In genomic region chr14:51092073-51092620, GRCm38 (mm10) we compare ENCODE assay signal across 11 mouse cellular contexts. TPM values are rescaled to one million over a fixed set of nuclear protein-coding genes. Genes with fewer than 3 reads are reported as not detected.
A peak's percentile ranks its signal among the peaks of the same experiment; 100 is the strongest.
DNase-seq lines count a peak whose midpoint lies in the region; ATAC-seq and TF ChIP-seq lines count a peak whose summit lies in the region.
"Had no signal": no experiment of that assay in that cellular context is flagged by ENCODE, and none has a peak within 500 bp of the region (broad histone marks: within the 10 kb centered on the region; RNA-seq: fewer than 3 reads in every experiment).

No protein-coding gene starts in this region.

- no peak for ATAC-seq in heart, postnatal 0 days (ENCODE audit: insufficient read depth, low read depth)
- ATAC-seq in heart, embryonic 11.5 days (replicated peaks; ENCODE audit: insufficient number of reproducible peaks, low FRiP score, low TSS enrichment): no peak
- no peak for ATAC-seq in liver, embryonic 16.5 days (ENCODE audit: low read depth)
- no peak for ATAC-seq in erythroblast, adult 5-6 weeks (replicated peaks; ENCODE audit: low FRiP score, poor library complexity, severe bottlenecking)

- H3K4me1 ChIP-seq in heart, postnatal 0 days (ENCODE audit: control insufficient read depth, insufficient read depth): no peaks in the 10 kb centered on the region
- no peaks in the 10 kb centered on the region for H3K4me1 ChIP-seq in heart, embryonic 11.5 days (ENCODE audit: control insufficient read depth, insufficient read depth, low read length)
- H3K4me1 ChIP-seq in MEL (ENCODE audit: control insufficient read depth in 1 of 2, insufficient read depth in 2 of 2, low read length in 2 of 2): peaks cover 0 to 3% of the 10 kb centered on the region in 2 experiments; a peak in 1 of 4 replicates
- H3K4me1 ChIP-seq in liver, embryonic 16.5 days (ENCODE audit: control insufficient read depth, low read depth, low read length): peaks cover 33% of the 10 kb centered on the region

- intact Hi-C loops in heart, postnatal 10 days (cut with DNase I): no loop called here

- TF ChIP-seq POLR2A in MEL (IDR thresholded peaks at IDR 0.05; ENCODE audit: control insufficient read depth in 1 of 2, insufficient read depth in 1 of 2, low read depth in 1 of 2, low read length in 2 of 2, poor library complexity in 1 of 2): no peak

- no peak for DNase-seq in heart, postnatal 0 days (ENCODE audit: low spot score)
- DNase-seq in MEL (ENCODE audit: low read depth, low spot score): peak; percentile 60
- peak; percentile 12 to 15 for DNase-seq in heart, postnatal 10 days
- DNase-seq in cerebellum, postnatal 10 days: no peak
- DNase-seq in layer of hippocampus, adult 8-10 months (ENCODE audit: low spot score in 2 of 2): no peak
- DNase-seq: gastrocnemius, postnatal 10 days had no signal

- H3K4me2 ChIP-seq in heart, postnatal 0 days (ENCODE audit: low read depth, low read length): peak overlapping the region; percentile 83
- no peak overlapping the region for H3K4me2 ChIP-seq in heart, embryonic 11.5 days
- no peak overlapping the region for H3K4me2 ChIP-seq in liver, embryonic 16.5 days (ENCODE audit: low read depth, low read length)

- no peaks in the 10 kb centered on the region for H3K9me3 ChIP-seq in heart, postnatal 0 days (replicated peaks; ENCODE audit: control insufficient read depth, low read length)
- H3K9me3 ChIP-seq in heart, embryonic 11.5 days (replicated peaks; ENCODE audit: control insufficient read depth, low read length): no peaks in the 10 kb centered on the region
- no peaks in the 10 kb centered on the region for H3K9me3 ChIP-seq in MEL (replicated peaks; ENCODE audit: insufficient read depth, low read length)
- H3K9me3 ChIP-seq in liver, embryonic 16.5 days (replicated peaks; ENCODE audit: control insufficient read depth, low read length): no peaks in the 10 kb centered on the region

- WGBS in heart, postnatal 0 days: 64% methylated on average over 8 of the region's 8 CpGs
- 49% methylated on average over 8 of the region's 8 CpGs for WGBS in heart, embryonic 11.5 days (ENCODE audit: insufficient replicate concordance)
- WGBS in liver, embryonic 16.5 days (ENCODE audit: insufficient replicate concordance): 36% methylated on average over 8 of the region's 8 CpGs

- no peaks in the 10 kb centered on the region for H3K36me3 ChIP-seq in heart, postnatal 0 days (replicated peaks; ENCODE audit: control insufficient read depth, insufficient read depth, low read length)
- H3K36me3 ChIP-seq in heart, embryonic 11.5 days (ENCODE audit: control insufficient read depth, insufficient read depth, low read length): no peaks in the 10 kb centered on the region
- peaks cover 0 to 2% of the 10 kb centered on the region in 2 experiments; a peak in 2 of 4 replicates for H3K36me3 ChIP-seq in MEL (ENCODE audit: control insufficient read depth in 1 of 2, insufficient read depth in 2 of 2, low read length in 2 of 2)
- H3K36me3 ChIP-seq in liver, embryonic 16.5 days (ENCODE audit: control insufficient read depth, insufficient read depth): no peaks in the 10 kb centered on the region

- no peak overlapping the region for H3K9ac ChIP-seq in heart, postnatal 0 days (replicated peaks; ENCODE audit: low read depth, low read length)
- no peak overlapping the region for H3K9ac ChIP-seq in heart, embryonic 11.5 days (ENCODE audit: low read depth, low read length)
- H3K9ac ChIP-seq in MEL (ENCODE audit: control insufficient read depth, low read depth, low read length, poor library complexity, severe bottlenecking): 0 out of 2 replicates have a peak overlapping the region, but pooled peaks have one; percentile 21
- no peak overlapping the region for H3K9ac ChIP-seq in liver, embryonic 16.5 days (ENCODE audit: low read depth, low read length)

- no peak for TF ChIP-seq CTCF in heart, postnatal 0 days (IDR thresholded peaks at IDR 0.05; ENCODE audit: low read depth)
- TF ChIP-seq CTCF in MEL (IDR thresholded peaks at IDR 0.05 in 2 of 3, conservative IDR thresholded peaks at IDR 0.05 in 1 of 3; ENCODE audit: control insufficient read depth in 1 of 3, insufficient read depth in 1 of 3, low read depth in 2 of 3, low read length in 3 of 3, poor library complexity in 1 of 3, severe bottlenecking in 1 of 3): no peak

- H3K79me2 ChIP-seq in MEL (ENCODE audit: control insufficient read depth, insufficient read depth, low read length, poor library complexity): no peaks in the 10 kb centered on the region

- no peak for TF ChIP-seq EP300 in heart, postnatal 0 days (IDR thresholded peaks at IDR 0.05; ENCODE audit: low read depth)
- TF ChIP-seq EP300 in MEL (IDR thresholded peaks at IDR 0.05; ENCODE audit: low read depth in 1 of 2, low read length in 2 of 2): no peak

- TF ChIP-seq RAD21 in MEL (IDR thresholded peaks at IDR 0.05; ENCODE audit: low read depth, low read length): no peak

- peak overlapping the region; percentile 80 for H3K4me3 ChIP-seq in heart, postnatal 0 days (ENCODE audit: low read depth, low read length)
- H3K4me3 ChIP-seq in heart, embryonic 11.5 days (ENCODE audit: low read depth, low read length): no peak overlapping the region
- H3K4me3 ChIP-seq in MEL (ENCODE audit: control insufficient read depth in 1 of 2, insufficient read depth in 1 of 2, low read depth in 2 of 2, low read length in 2 of 2): peak overlapping the region; percentile 39 to 58
- H3K4me3 ChIP-seq in liver, embryonic 16.5 days (ENCODE audit: low read depth, low read length): no peak overlapping the region

- peak overlapping the region; percentile 87; the same call in 1 of the 2 replicates for H3K27ac ChIP-seq in heart, postnatal 0 days (ENCODE audit: low read depth)
- H3K27ac ChIP-seq in heart, embryonic 11.5 days (ENCODE audit: low read depth, low read length): no peak overlapping the region
- H3K27ac ChIP-seq in MEL (ENCODE audit: control insufficient read depth, low read depth, low read length): no peak overlapping the region
- peak overlapping the region; percentile 4; the same call in 1 of the 2 replicates for H3K27ac ChIP-seq in liver, embryonic 16.5 days (ENCODE audit: low read length)

- no peaks in the 10 kb centered on the region for H3K27me3 ChIP-seq in heart, postnatal 0 days (ENCODE audit: control insufficient read depth, insufficient read depth, low read length)
- H3K27me3 ChIP-seq in heart, embryonic 11.5 days (ENCODE audit: control insufficient read depth, insufficient read depth, low read length): no peaks in the 10 kb centered on the region
- H3K27me3 ChIP-seq in MEL (ENCODE audit: control insufficient read depth in 1 of 2, insufficient read depth in 2 of 2, low read length in 2 of 2): no peaks in the 10 kb centered on the region
- H3K27me3 ChIP-seq in liver, embryonic 16.5 days (ENCODE audit: control insufficient read depth, insufficient read depth, low read depth, low read length): no peaks in the 10 kb centered on the region

RNA-seq across cellular contexts. Expression of gene Ang, which starts 1.2 kb away (rescaled TPM):
- total RNA-seq in heart, postnatal 0 days (2014; rRNA removed; ENCODE audit: low replicate concordance): 9.3 TPM in 1 of 2 replicates, not detected in the other
- polyA plus RNA-seq in heart, postnatal 0 days (2015; fragmentation: Nextera tagmentation; extraction: Ambion mirVana): 2.6 and 2.9 TPM in 2 replicates
- 2.1 and 2.8 TPM in 2 replicates for polyA plus RNA-seq in heart, embryonic 11.5 days (2014; fragmentation: Nextera tagmentation; extraction: Ambion mirVana)
- total RNA-seq in MEL (2012; rRNA removed): not detected in 2 replicates
- not detected for polyA plus RNA-seq in MEL (2012; ENCODE audit: insufficient read depth in 1 of 2, insufficient read length in 2 of 2, low read depth in 1 of 2, low replicate concordance in 2 of 2, missing spikeins in 1 of 2)
- 1 to 10 TPM; 3.2 to 4.0 TPM for total RNA-seq in heart, postnatal 10 days (2021)
- 6.7 and 8.4 TPM in 2 replicates for polyA plus RNA-seq in liver, embryonic 16.5 days (2015; fragmentation: Nextera tagmentation; extraction: Ambion mirVana)
- 1.9 TPM in 1 of 2 replicates, not detected in the other for total RNA-seq in erythroblast, adult 5-6 weeks (2015; ENCODE audit: low replicate concordance)
- total RNA-seq in erythroblast, adult 5-6 weeks (2017; ENCODE audit: low replicate concordance): 1.3 TPM in 1 of 2 replicates, not detected in the other
- total RNA-seq in layer of hippocampus, adult 8-10 months (2022): 10 to 100 TPM in 2 of 4 experiments, 1 to 10 TPM in 2; 3.9 to 15.2 (median 8.4) TPM

RNA-seq across cellular contexts. Expression of gene Rnase4, which starts 1.3 kb away (rescaled TPM):
- 53.3 and 58.1 TPM in 2 replicates for total RNA-seq in heart, postnatal 0 days (2014; rRNA removed; ENCODE audit: low replicate concordance)
- polyA plus RNA-seq in heart, postnatal 0 days (2015; fragmentation: Nextera tagmentation; extraction: Ambion mirVana): 29.1 and 32.5 TPM in 2 replicates
- 11.5 and 12.6 TPM in 2 replicates for polyA plus RNA-seq in heart, embryonic 11.5 days (2014; fragmentation: Nextera tagmentation; extraction: Ambion mirVana)
- not detected in 2 replicates for total RNA-seq in MEL (2012; rRNA removed)
- polyA plus RNA-seq in MEL (2012; ENCODE audit: insufficient read depth in 1 of 2, insufficient read length in 2 of 2, low read depth in 1 of 2, low replicate concordance in 2 of 2, missing spikeins in 1 of 2): under 1 TPM in 1 of 2 experiments, not detected in 1; 0.18 TPM
- 10 to 100 TPM; 45.4 to 46.9 TPM for total RNA-seq in heart, postnatal 10 days (2021)
- 19.7 and 23.1 TPM in 2 replicates for polyA plus RNA-seq in liver, embryonic 16.5 days (2015; fragmentation: Nextera tagmentation; extraction: Ambion mirVana)
- total RNA-seq in erythroblast, adult 5-6 weeks (2015; ENCODE audit: low replicate concordance): 7.5 and 20.6 TPM in 2 replicates
- total RNA-seq in erythroblast, adult 5-6 weeks (2017; ENCODE audit: low replicate concordance): 5.6 and 7.5 TPM in 2 replicates
- total RNA-seq in layer of hippocampus, adult 8-10 months (2022): 10 to 100 TPM; 14.0 to 46.9 (median 27.4) TPM

RNA-seq across cellular contexts. Expression of gene Olfr750, which starts 17.9 kb away (rescaled TPM):
- total RNA-seq in heart, postnatal 0 days (2014; rRNA removed; ENCODE audit: low replicate concordance): not detected in 2 replicates
- not detected in 2 replicates for polyA plus RNA-seq in heart, postnatal 0 days (2015; fragmentation: Nextera tagmentation; extraction: Ambion mirVana)
- not detected in 2 replicates for polyA plus RNA-seq in heart, embryonic 11.5 days (2014; fragmentation: Nextera tagmentation; extraction: Ambion mirVana)
- total RNA-seq in MEL (2012; rRNA removed): not detected in 2 replicates
- not detected for polyA plus RNA-seq in MEL (2012; ENCODE audit: insufficient read depth in 1 of 2, insufficient read length in 2 of 2, low read depth in 1 of 2, low replicate concordance in 2 of 2, missing spikeins in 1 of 2)
- not detected for total RNA-seq in heart, postnatal 10 days (2021)
- not detected in 2 replicates for polyA plus RNA-seq in liver, embryonic 16.5 days (2015; fragmentation: Nextera tagmentation; extraction: Ambion mirVana)
- total RNA-seq in erythroblast, adult 5-6 weeks (2015; ENCODE audit: low replicate concordance): not detected in 2 replicates
- total RNA-seq in erythroblast, adult 5-6 weeks (2017; ENCODE audit: low replicate concordance): not detected in 2 replicates
- total RNA-seq in layer of hippocampus, adult 8-10 months (2022): not detected
- total RNA-seq: gastrocnemius, postnatal 10 days; left cerebral cortex, adult 18-20 months; neutrophil, adult 5-6 weeks had no signal

RNA-seq across cellular contexts. Expression of gene Eddm3b, which starts 22.1 kb away (rescaled TPM):
- total RNA-seq in heart, postnatal 0 days (2014; rRNA removed; ENCODE audit: low replicate concordance): not detected in 2 replicates
- polyA plus RNA-seq in heart, postnatal 0 days (2015; fragmentation: Nextera tagmentation; extraction: Ambion mirVana): not detected in 2 replicates
- polyA plus RNA-seq in heart, embryonic 11.5 days (2014; fragmentation: Nextera tagmentation; extraction: Ambion mirVana): not detected in 2 replicates
- not detected in 2 replicates for total RNA-seq in MEL (2012; rRNA removed)
- not detected for polyA plus RNA-seq in MEL (2012; ENCODE audit: insufficient read depth in 1 of 2, insufficient read length in 2 of 2, low read depth in 1 of 2, low replicate concordance in 2 of 2, missing spikeins in 1 of 2)
- total RNA-seq in heart, postnatal 10 days (2021): not detected
- polyA plus RNA-seq in liver, embryonic 16.5 days (2015; fragmentation: Nextera tagmentation; extraction: Ambion mirVana): not detected in 2 replicates
- total RNA-seq in erythroblast, adult 5-6 weeks (2015; ENCODE audit: low replicate concordance): not detected in 2 replicates
- total RNA-seq in erythroblast, adult 5-6 weeks (2017; ENCODE audit: low replicate concordance): not detected in 2 replicates
- not detected for total RNA-seq in layer of hippocampus, adult 8-10 months (2022)
- total RNA-seq: gastrocnemius, postnatal 10 days; left cerebral cortex, adult 18-20 months; neutrophil, adult 5-6 weeks had no signal

RNA-seq across cellular contexts. Expression of gene Rnase6, which starts 31.6 kb away (rescaled TPM):
- not detected in 2 replicates for total RNA-seq in heart, postnatal 0 days (2014; rRNA removed; ENCODE audit: low replicate concordance)
- 0.63 and 0.81 TPM in 2 replicates for polyA plus RNA-seq in heart, postnatal 0 days (2015; fragmentation: Nextera tagmentation; extraction: Ambion mirVana)
- polyA plus RNA-seq in heart, embryonic 11.5 days (2014; fragmentation: Nextera tagmentation; extraction: Ambion mirVana): not detected in 2 replicates
- total RNA-seq in MEL (2012; rRNA removed): 65.0 and 73.4 TPM in 2 replicates
- polyA plus RNA-seq in MEL (2012; ENCODE audit: insufficient read depth in 1 of 2, insufficient read length in 2 of 2, low read depth in 1 of 2, low replicate concordance in 2 of 2, missing spikeins in 1 of 2): 10 to 100 TPM in 1 of 2 experiments, not detected in 1; 49.2 TPM
- under 1 TPM; 0.31 to 0.69 TPM for total RNA-seq in heart, postnatal 10 days (2021)
- 2.7 and 3.2 TPM in 2 replicates for polyA plus RNA-seq in liver, embryonic 16.5 days (2015; fragmentation: Nextera tagmentation; extraction: Ambion mirVana)
- 8.1 and 47.2 TPM in 2 replicates for total RNA-seq in erythroblast, adult 5-6 weeks (2015; ENCODE audit: low replicate concordance)
- total RNA-seq in erythroblast, adult 5-6 weeks (2017; ENCODE audit: low replicate concordance): 9.5 and 15.7 TPM in 2 replicates
- total RNA-seq in layer of hippocampus, adult 8-10 months (2022): under 1 TPM in 2 of 4 experiments, not detected in 2; 0.45 to 0.50 TPM
- total RNA-seq: left cerebral cortex, adult 18-20 months had no signal

Comparison
In these comparisons a context has a peak if more than half of its experiments do, and no peak if none do; other contexts are left out.
1. DNase-seq: peak in MEL (single experiment) and heart, postnatal 10 days (2 of 2); none in heart, postnatal 0 days (single experiment), cerebellum, postnatal 10 days (0 of 2) and layer of hippocampus, adult 8-10 months (0 of 2).
2. H3K27ac ChIP-seq: peak in heart, postnatal 0 days (single experiment) and liver, embryonic 16.5 days (single experiment); none in heart, embryonic 11.5 days (single experiment) and MEL (single experiment).
3. H3K4me3 ChIP-seq: peak in heart, postnatal 0 days (single experiment) and MEL (2 of 2); none in heart, embryonic 11.5 days (single experiment) and liver, embryonic 16.5 days (single experiment).